Mouse (Mus musculus) inflammation-experienced regulatory T-cells, adult 6 months (primary cell): ENCODE results near the gene Clic3. TPM values are rescaled to one million over a fixed set of nuclear protein-coding genes. Genes with fewer than 3 reads are reported as not detected.
"Not testable (repeated sequence)": the region's sequence is repeated elsewhere in the genome, so short reads cannot be mapped to it uniquely, and the experiment has no call there.

Experiments
- ATAC-seq: one replicate; pipeline ENCODE4 v1.8.0; 2017
- polyA plus RNA-seq, 3 experiments: library from polyadenylated mRNA; unstranded; fragments of 100-300 nt; shearing (Covaris generic); gene quantifications; one replicate each; pipeline ENCODE4 v1.2.1; 2017

Gene Clic3
- 1 to 10 TPM; 1.2 to 1.9 (median 1.6) TPM for polyA plus RNA-seq

GRCm38 (mm10) chr2:25456205-25456953, at the start of gene Clic3:
Gene Clic3 (plus strand): TSS chr2:25456838.
- ATAC-seq: no peak

- ATAC-seq: no peak
Observed at GRCm38 (mm10) chr2:25408908-25409307, 47.7 kb upstream of the Clic3 start.

- ATAC-seq: not testable (repeated sequence)
Observed at GRCm38 (mm10) chr2:25413436-25413835, 43.2 kb upstream of the Clic3 start.

GRCm38 (mm10) chr2:25417426-25417825, 39.2 kb upstream of the Clic3 start:
- no peak for ATAC-seq

- no peak for ATAC-seq
Observed at GRCm38 (mm10) chr2:25421896-25422295, 34.7 kb upstream of the Clic3 start.

- peak; percentile 67 for ATAC-seq
Observed at GRCm38 (mm10) chr2:25422587-25423410, 33.8 kb upstream of the Clic3 start, which contains the start of gene Fut7. Gene Fut7 (plus strand): TSS chr2:25423267.

- ATAC-seq: no peak
Observed at GRCm38 (mm10) chr2:25423626-25424025, 33.0 kb upstream of the Clic3 start.

GRCm38 (mm10) chr2:25425481-25425880, 31.2 kb upstream of the Clic3 start:
- ATAC-seq: no peak

GRCm38 (mm10) chr2:25426721-25427191, 29.9 kb upstream of the Clic3 start:
- ATAC-seq: peak; percentile 38

GRCm38 (mm10) chr2:25427256-25427655, 29.4 kb upstream of the Clic3 start:
- no peak for ATAC-seq

- peak; percentile 83 for ATAC-seq
Observed at GRCm38 (mm10) chr2:25428442-25429236, 28.0 kb upstream of the Clic3 start, which contains the start of gene Abca2. Gene Abca2 (plus strand): TSS chr2:25428703.

- ATAC-seq: no peak
Observed at GRCm38 (mm10) chr2:25429435-25430180, 27.0 kb upstream of the Clic3 start.

- ATAC-seq: no peak
Observed at GRCm38 (mm10) chr2:25430395-25431233, 26.0 kb upstream of the Clic3 start.

- ATAC-seq: no peak
Observed at GRCm38 (mm10) chr2:25431308-25431855, 25.3 kb upstream of the Clic3 start.

GRCm38 (mm10) chr2:25432326-25433098, 24.1 kb upstream of the Clic3 start:
- no peak for ATAC-seq

GRCm38 (mm10) chr2:25433101-25433500, 23.5 kb upstream of the Clic3 start:
- ATAC-seq: no peak

GRCm38 (mm10) chr2:25434292-25434691, 22.3 kb upstream of the Clic3 start:
- no peak for ATAC-seq

- no peak for ATAC-seq
Observed at GRCm38 (mm10) chr2:25436286-25436820, 20.3 kb upstream of the Clic3 start.

- ATAC-seq: no peak
Observed at GRCm38 (mm10) chr2:25441067-25441466, 15.6 kb upstream of the Clic3 start.
